Mouse (Mus musculus): Measurements from ENCODE around the gene Ccdc13. TPM values are rescaled to one million over a fixed set of nuclear protein-coding genes. Genes with fewer than 3 reads are reported as not detected.

Gene Ccdc13
- polyA plus RNA-seq, 1 experiment from 2014 or later = not detected

Other genes with a start within 250 kb of the Ccdc13 start
- gene Lyzl4, start 197.4 kb downstream of the Ccdc13 start, polyA plus RNA-seq (2018) = 3.0 to 17.8 TPM (median 4.8 TPM) in 3 replicates
- 0.27 to 2.1 TPM (median 1.1 TPM) in 3 replicates for gene Vipr1, start 196.7 kb downstream of the Ccdc13 start, polyA plus RNA-seq (2018)
- gene Sec22c, start 134.0 kb downstream of the Ccdc13 start, polyA plus RNA-seq (2018) = 9.1 to 15.2 TPM (median 13.1 TPM) in 3 replicates
- gene Ss18l2, start 129.1 kb downstream of the Ccdc13 start, polyA plus RNA-seq (2018) = 11.3 to 32.4 TPM (median 28.0 TPM) in 3 replicates
- gene Nktr, start 120.3 kb downstream of the Ccdc13 start, polyA plus RNA-seq (2018) = 32.4 to 63.2 TPM (median 55.1 TPM) in 3 replicates
- 0.21 to 0.58 TPM (median 0.36 TPM) in 3 replicates for gene Zfp651, start 80.1 kb downstream of the Ccdc13 start, polyA plus RNA-seq (2018)
- not detected in 3 replicates for gene Klhl40, start 61.9 kb downstream of the Ccdc13 start, polyA plus RNA-seq (2018)
- not detected in 3 replicates for gene Hhatl, start 47.0 kb downstream of the Ccdc13 start, polyA plus RNA-seq (2018)
- gene Higd1a, start 18.9 kb upstream of the Ccdc13 start, polyA plus RNA-seq (2018) = 6.1 to 25.5 TPM (median 16.7 TPM) in 3 replicates
- not detected in 3 replicates for gene Ackr2, start 58.9 kb upstream of the Ccdc13 start, polyA plus RNA-seq (2018)
- not detected in 3 replicates for gene Cyp8b1, start 76.8 kb upstream of the Ccdc13 start, polyA plus RNA-seq (2018)
- gene Fam198a, start 111.5 kb upstream of the Ccdc13 start, polyA plus RNA-seq (2018) = not detected in 3 replicates
- gene Pomgnt2, start 157.6 kb upstream of the Ccdc13 start, polyA plus RNA-seq (2018) = 0.93 to 2.5 TPM (median 1.7 TPM) in 3 replicates

Data from macrophage (primary cell).